Mouse (Mus musculus) ES-Bruce4 (cell line): ENCODE measurements around the gene Col6a2. TPM values are rescaled to one million over a fixed set of nuclear protein-coding genes. Genes with fewer than 3 reads are reported as not detected.

Source experiments
- H3K27ac ChIP-seq: 2 replicates; pipeline ENCODE4 v1.5.1; 2012; ENCODE audit warnings: low read length, inconsistent platforms; ENCODE audit not compliant: insufficient read depth
- H3K27me3 ChIP-seq: 2 replicates; pipeline ENCODE4 v1.6.1; 2012; ENCODE audit warnings: mild to moderate bottlenecking, low read length, inconsistent platforms; ENCODE audit not compliant: control insufficient read depth, poor library complexity, insufficient read depth, severe bottlenecking
- H3K36me3 ChIP-seq: 2 replicates; pipeline ENCODE4 v1.6.1; 2012; ENCODE audit warnings: inconsistent platforms, mild to moderate bottlenecking, low read length, moderate library complexity; ENCODE audit not compliant: control insufficient read depth, poor library complexity, insufficient read depth, severe bottlenecking
- H3K4me1 ChIP-seq: one replicate; pipeline ENCODE4 v1.8.1; 2011; ENCODE audit warnings: low read length; ENCODE audit not compliant: control insufficient read depth, insufficient read depth
- H3K4me3 ChIP-seq: 2 replicates; pipeline ENCODE4 v1.5.1; 2011; ENCODE audit warnings: low read depth, mild to moderate bottlenecking, low read length
- H3K9ac ChIP-seq: 2 replicates; pipeline ENCODE4 v1.6.1; 2012; ENCODE audit warnings: low read depth, mild to moderate bottlenecking, inconsistent platforms; ENCODE audit not compliant: poor library complexity, severe bottlenecking
- H3K9me3 ChIP-seq: replicated peaks from 2 replicates; pipeline ENCODE4 v1.6.1; 2012; ENCODE audit warnings: mild to moderate bottlenecking, low read length, inconsistent platforms; ENCODE audit not compliant: control insufficient read depth, poor library complexity, insufficient read depth, severe bottlenecking
- CTCF ChIP-seq: IDR thresholded peaks from one replicate; pipeline ENCODE4 v1.8.1; 2011; ENCODE audit warnings: low read depth, low read length
- EP300 ChIP-seq: IDR thresholded peaks from 2 replicates; pipeline ENCODE4 v1.6.1; 2011; ENCODE audit warnings: low read depth, low read length; ENCODE audit not compliant: insufficient read depth
- POLR2A ChIP-seq: IDR thresholded peaks from one replicate; pipeline ENCODE4 v1.8.1; 2011; ENCODE audit warnings: low read length; ENCODE audit not compliant: insufficient read depth
- polyA plus RNA-seq: library from polyadenylated mRNA; stranded (reverse); fragments of >200 nt; gene quantifications from 2 replicates; pipeline ENCODE4 v1.2.4, GENCODE M21; 2011; ENCODE audit warnings: low read depth; ENCODE audit not compliant: missing spikeins, insufficient read depth, insufficient read length

Col6a2 gene
- 2.7 and 3.0 TPM in 2 replicates for polyA plus RNA-seq

- H3K9ac ChIP-seq = peak within 1 kb of the TSS; percentile 46; the same call in 1 of the 2 replicates
- no peak within 1 kb of the TSS for H3K27ac ChIP-seq
- H3K9me3 ChIP-seq = no peaks in the 10 kb centered on the region
- H3K36me3 ChIP-seq = no peaks in the 10 kb centered on the region
- H3K27me3 ChIP-seq = no peaks in the 10 kb centered on the region
- peak within 1 kb of the TSS; percentile 49 for H3K4me3 ChIP-seq
- TF ChIP-seq POLR2A (no peak), CTCF (peak; percentile 72), EP300 (no peak)
- no peaks in the 10 kb centered on the region for H3K4me1 ChIP-seq
Measured at GRCm38 (mm10) chr10:76622928-76623680, at the start of gene Col6a2. Gene Col6a2 (minus strand): TSS chr10:76623630.

GRCm38 (mm10) chr10:76671939-76672338 lies 48.5 kb upstream of the Col6a2 start:
- Histone ChIP-seq H3K27ac (no peak overlapping the region), H3K27me3 (no peaks in the 10 kb centered on the region), H3K9me3 (no peaks in the 10 kb centered on the region), H3K4me3 (no peak overlapping the region), H3K9ac (no peak overlapping the region), H3K4me1 (no peaks in the 10 kb centered on the region), H3K36me3 (no peaks in the 10 kb centered on the region)
- TF ChIP-seq EP300 = no peak
- no peak for TF ChIP-seq CTCF
- no peak for TF ChIP-seq POLR2A

DNA sequence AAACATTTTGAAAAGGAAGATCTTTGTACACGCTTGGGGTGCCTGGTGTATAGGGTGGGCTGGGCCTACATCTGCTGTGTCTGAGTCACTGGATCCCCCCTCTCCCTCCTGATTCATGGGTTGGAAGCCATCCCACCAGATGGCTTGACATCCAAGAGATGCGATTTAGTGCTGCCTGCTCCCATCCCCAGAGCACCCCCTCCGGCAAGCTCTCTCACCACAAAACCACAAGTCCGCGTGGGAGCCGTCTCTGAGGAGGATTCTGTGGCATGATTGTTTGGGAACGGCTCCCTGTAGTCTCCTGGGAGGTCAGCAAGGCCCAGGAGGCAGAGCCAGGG lies 45.5 kb upstream of the Col6a2 start:
- Histone ChIP-seq H3K36me3 (no peaks in the 10 kb centered on the region), H3K4me3 (no peak overlapping the region), H3K27me3 (no peaks in the 10 kb centered on the region), H3K9me3 (no peaks in the 10 kb centered on the region), H3K27ac (no peak overlapping the region), H3K4me1 (no peaks in the 10 kb centered on the region), H3K9ac (no peak overlapping the region)
- TF ChIP-seq CTCF (no peak), EP300 (no peak), POLR2A (no peak)

GRCm38 (mm10) chr10:76668261-76668946 lies 45.0 kb upstream of the Col6a2 start:
- Histone ChIP-seq H3K27me3 (no peaks in the 10 kb centered on the region), H3K9me3 (no peaks in the 10 kb centered on the region), H3K4me3 (no peak overlapping the region), H3K36me3 (no peaks in the 10 kb centered on the region), H3K9ac (no peak overlapping the region), H3K4me1 (no peaks in the 10 kb centered on the region), H3K27ac (no peak overlapping the region)
- TF ChIP-seq POLR2A = no peak

GRCm38 (mm10) chr10:76667197-76667805 lies 43.9 kb upstream of the Col6a2 start:
- H3K9ac ChIP-seq = no peak overlapping the region
- TF ChIP-seq POLR2A (no peak), CTCF (no peak)

DNA sequence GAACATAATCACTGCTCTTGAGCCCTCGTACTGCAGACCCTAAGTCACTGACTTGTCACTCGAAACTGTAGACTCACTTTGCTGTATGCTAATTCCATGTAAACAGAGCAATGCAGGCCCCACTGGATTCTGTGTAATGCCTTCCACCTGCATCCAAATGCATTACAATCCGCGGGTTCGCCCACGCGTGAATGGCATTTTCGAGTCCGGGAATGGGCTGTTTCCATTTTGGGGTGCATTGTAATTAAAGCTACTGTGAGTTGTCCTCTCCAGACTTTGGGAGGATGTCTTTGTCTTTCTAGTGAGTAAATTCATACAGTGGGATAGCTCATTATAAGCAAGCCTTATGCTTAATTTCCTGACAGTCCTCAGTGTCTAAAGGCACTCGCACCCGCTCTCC lies 42.1 kb upstream of the Col6a2 start:
- H3K36me3 ChIP-seq = no peaks in the 10 kb centered on the region
- H3K27me3 ChIP-seq = no peaks in the 10 kb centered on the region
- H3K9me3 ChIP-seq = no peaks in the 10 kb centered on the region
- no peaks in the 10 kb centered on the region for H3K4me1 ChIP-seq
- no peak overlapping the region for H3K27ac ChIP-seq
- H3K4me3 ChIP-seq = no peak overlapping the region
- no peak overlapping the region for H3K9ac ChIP-seq
- TF ChIP-seq EP300 = no peak

More at GRCm38 (mm10) chr10:76667197-76667805, 43.9 kb upstream of the Col6a2 start:
- Histone ChIP-seq H3K36me3 (no peaks in the 10 kb centered on the region), H3K9me3 (no peaks in the 10 kb centered on the region), H3K27me3 (no peaks in the 10 kb centered on the region), H3K4me1 (no peaks in the 10 kb centered on the region), H3K4me3 (no peak overlapping the region), H3K27ac (no peak overlapping the region)
